Mouse (Mus musculus) heart, postnatal 0 days (tissue): Measurements from ENCODE around the gene Prss54. TPM values are rescaled to one million over a fixed set of nuclear protein-coding genes. Genes with fewer than 3 reads are reported as not detected.
A peak's percentile ranks its signal among the peaks of the same experiment; 100 is the strongest.
"Not testable (repeated sequence)": the region's sequence is repeated elsewhere in the genome, so short reads cannot be mapped to it uniquely, and the experiment has no call there.

Experiments used
- ATAC-seq: fragments of 200-750 bp; cut with Nextera tagmentation; 2 replicates; pipeline ENCODE4 v1.8.0; 2017; ENCODE audit warnings: low read depth, moderate number of reproducible peaks, moderate library complexity; ENCODE audit not compliant: insufficient read depth
- DNase-seq: peaks from one replicate; pipeline ENCODE4 v3.0.0-alpha.2; 2016; ENCODE audit warnings: low spot score
- H3K27ac ChIP-seq: fragments of 300-500 bp; sonication (generic); 2 replicates; pipeline ENCODE4 v1.5.1; 2014; ENCODE audit warnings: low read depth, mild to moderate bottlenecking
- H3K27me3 ChIP-seq: fragments of 300-500 bp; sonication (generic); 2 replicates; pipeline ENCODE4 v1.6.1; 2014; ENCODE audit warnings: low read length, mixed read lengths; ENCODE audit not compliant: control insufficient read depth, insufficient read depth
- H3K36me3 ChIP-seq: fragments of 300-500 bp; sonication (generic); replicated peaks from 2 replicates; pipeline ENCODE4 v1.6.1; 2014; ENCODE audit warnings: low read length, mixed read lengths; ENCODE audit not compliant: control insufficient read depth, insufficient read depth
- H3K4me1 ChIP-seq: fragments of 300-500 bp; sonication (generic); 2 replicates; pipeline ENCODE4 v1.6.1; 2014; ENCODE audit warnings: antibody characterized with exemption; ENCODE audit not compliant: control insufficient read depth, insufficient read depth
- H3K4me2 ChIP-seq: fragments of 300-500 bp; sonication (generic); 2 replicates; pipeline ENCODE4 v1.6.1; 2014; ENCODE audit warnings: low read depth, mild to moderate bottlenecking, low read length, moderate library complexity
- H3K4me3 ChIP-seq: fragments of 300-500 bp; sonication (generic); 2 replicates; pipeline ENCODE4 v1.5.1; 2014; ENCODE audit warnings: low read depth, low read length
- H3K9ac ChIP-seq: fragments of 300-500 bp; sonication (generic); replicated peaks from 2 replicates; pipeline ENCODE4 v1.6.1; 2014; ENCODE audit warnings: low read depth, low read length, mixed read lengths
- H3K9me3 ChIP-seq: fragments of 300-500 bp; sonication (generic); replicated peaks from 2 replicates; pipeline ENCODE4 v1.6.1; 2016; ENCODE audit warnings: low read length; ENCODE audit not compliant: control insufficient read depth
- CTCF ChIP-seq: IDR thresholded peaks from 2 replicates; pipeline ENCODE4 v1.5.1; 2016; ENCODE audit warnings: antibody characterized with exemption, control low read depth, low read depth
- EP300 ChIP-seq: IDR thresholded peaks from 2 replicates; pipeline ENCODE4 v1.6.1; 2016; ENCODE audit warnings: antibody characterized with exemption, low read depth
- WGBS: fragments of 180-500 bp; shearing (Covaris S2); extraction: QIAGEN DNeasy Blood & Tissue Kit; methylation state at CpG from one replicate; pipeline ENCODE4 v1.1.7; 2014; 5-methylcytosine and 5-hydroxymethylcytosine counted together
- polyA plus RNA-seq: library from polyadenylated mRNA; unstranded; fragments of >200 nt; fragmentation: Nextera tagmentation; extraction: Ambion mirVana; gene quantifications from 2 replicates; pipeline ENCODE4 v1.2.1, GENCODE M21; 2015
- total RNA-seq: library from RNA; depleted of rRNA; stranded (reverse); fragments of >200 nt; gene quantifications from 2 replicates; pipeline ENCODE4 v1.2.3, GENCODE M21; 2014; ENCODE audit warnings: low replicate concordance

Gene Prss54
- total and polyA plus RNA-seq, 2 experiments from 2014 or later, result not detected

GRCm38 (mm10) chr8:95609406-95609805, 33.3 kb upstream of the Prss54 start:
- H3K36me3 ChIP-seq, result no peaks in the 10 kb centered on the region
- no peaks in the 10 kb centered on the region for H3K27me3 ChIP-seq
- H3K9me3 ChIP-seq, result no peaks in the 10 kb centered on the region
- WGBS, result 79% methylated on average over 5 of the region's 5 CpGs
- H3K4me1 ChIP-seq, result no peaks in the 10 kb centered on the region
- ATAC-seq (no peak), DNase-seq (no peak)
- H3K4me3 ChIP-seq, result no peak overlapping the region
- H3K27ac ChIP-seq, result no peak overlapping the region
- no peak overlapping the region for H3K4me2 ChIP-seq
- H3K9ac ChIP-seq, result no peak overlapping the region
- no peak for TF ChIP-seq EP300
- TF ChIP-seq CTCF, result no peak

GRCm38 (mm10) chr8:95607210-95607609, 31.1 kb upstream of the Prss54 start:
- Histone ChIP-seq H3K4me2 (peak overlapping the region; percentile 21), H3K36me3 (no peaks in the 10 kb centered on the region), H3K27me3 (no peaks in the 10 kb centered on the region), H3K9me3 (no peaks in the 10 kb centered on the region), H3K4me3 (no peak overlapping the region), H3K4me1 (no peaks in the 10 kb centered on the region), H3K9ac (no peak overlapping the region), H3K27ac (peak overlapping the region; percentile 14; the same call in 1 of the 2 replicates)
- ATAC-seq (no peak; the same call in 1 of the 2 replicates), DNase-seq (peak; percentile 21)
- 23% methylated on average over 9 of the region's 9 CpGs for WGBS
- no peak for TF ChIP-seq CTCF
- no peak for TF ChIP-seq EP300

DNA sequence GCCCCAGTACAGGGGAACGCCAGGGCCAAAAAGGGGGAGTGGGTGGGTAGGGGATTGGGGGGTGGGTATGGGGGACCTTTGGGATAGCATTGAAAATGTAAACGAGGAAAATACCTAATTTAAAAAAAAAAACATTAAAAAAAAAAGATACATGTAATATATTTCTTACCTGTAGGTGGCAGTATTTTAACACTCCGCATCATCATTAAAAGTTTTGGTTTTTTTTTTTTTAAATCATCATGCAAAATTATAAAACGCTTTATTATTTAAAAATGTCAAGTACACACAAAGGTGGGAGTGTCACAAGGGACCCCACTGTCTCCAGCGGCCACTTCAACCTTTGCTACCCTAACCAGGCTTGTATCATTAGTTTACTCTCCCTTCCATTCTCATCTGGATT, 30.4 kb upstream of the Prss54 start:
- ATAC-seq, DNase-seq, H3K36me3 ChIP-seq, H3K27me3 ChIP-seq, H3K4me3 ChIP-seq, H3K9ac ChIP-seq, H3K4me1 ChIP-seq, H3K9me3 ChIP-seq: not testable (repeated sequence)
- 14% methylated on average over 4 of the region's 5 CpGs for WGBS
- TF ChIP-seq CTCF, result peak; percentile 36
- H3K27ac ChIP-seq, result peak overlapping the region; percentile 14; the same call in 1 of the 2 replicates
- H3K4me2 ChIP-seq, result peak overlapping the region; percentile 21

DNA sequence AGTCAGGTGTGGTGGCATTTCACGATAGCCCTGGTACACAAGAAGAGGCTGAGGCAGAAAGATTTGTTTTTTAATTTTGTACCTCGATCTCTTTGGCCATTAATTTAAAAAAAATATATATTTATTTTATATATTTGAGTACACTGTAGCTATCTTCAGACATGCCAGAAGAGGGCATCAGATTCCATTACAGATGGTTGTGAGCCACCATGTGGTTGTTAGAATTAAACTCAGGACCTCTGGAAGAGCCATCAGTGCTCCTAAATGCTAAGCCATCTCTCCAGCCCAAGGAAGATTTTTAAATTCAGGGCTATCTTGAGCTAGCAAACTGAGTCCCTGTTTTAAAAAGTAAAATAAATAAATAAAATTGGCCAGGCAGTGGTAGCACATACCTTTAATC, 26.0 kb upstream of the Prss54 start:
- H3K4me3 ChIP-seq, result no peak overlapping the region
- no peak overlapping the region for H3K4me2 ChIP-seq
- DNase-seq, result no peak
- WGBS, result 71% methylated on average over 2 of the region's 2 CpGs
- no peak overlapping the region for H3K27ac ChIP-seq
- ATAC-seq, result no peak
- H3K36me3 ChIP-seq, result no peaks in the 10 kb centered on the region
- no peak overlapping the region for H3K9ac ChIP-seq
- no peaks in the 10 kb centered on the region for H3K27me3 ChIP-seq
- H3K4me1 ChIP-seq, result no peaks in the 10 kb centered on the region
- TF ChIP-seq CTCF (peak; percentile 28; the same call in 1 of the 2 replicates), EP300 (no peak)
- no peaks in the 10 kb centered on the region for H3K9me3 ChIP-seq

- 74% methylated on average over 15 of the region's 15 CpGs for WGBS
Measured at GRCm38 (mm10) chr8:95601306-95601705, 25.2 kb upstream of the Prss54 start.

DNA sequence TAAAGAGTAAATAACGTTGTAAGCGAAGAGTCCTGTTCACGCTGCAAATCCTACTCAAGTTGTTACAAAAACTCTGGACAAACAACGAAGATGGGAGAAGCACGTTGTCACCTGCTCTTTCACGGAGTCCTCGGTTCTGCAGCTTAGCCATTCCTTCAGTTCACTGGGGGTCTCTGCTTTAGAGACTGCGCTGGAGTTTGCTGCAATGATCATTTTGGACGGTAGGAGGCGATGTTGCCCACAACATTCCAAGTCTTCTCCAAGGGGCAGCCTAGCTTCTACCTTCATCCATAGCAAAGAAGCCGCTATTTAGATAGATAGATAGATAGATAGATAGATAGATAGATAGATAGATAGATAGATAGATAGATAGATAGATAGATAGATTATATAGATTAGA, 23.7 kb upstream of the Prss54 start:
- H3K4me1 ChIP-seq, result no peaks in the 10 kb centered on the region
- no peaks in the 10 kb centered on the region for H3K36me3 ChIP-seq
- no peak for TF ChIP-seq EP300
- TF ChIP-seq CTCF, result peak; percentile 75
- peak overlapping the region; percentile 35 for H3K4me2 ChIP-seq
- DNase-seq, result peak; percentile 56
- H3K9ac ChIP-seq, result no peak overlapping the region
- H3K27me3 ChIP-seq, result no peaks in the 10 kb centered on the region
- H3K27ac ChIP-seq, result no peak overlapping the region
- H3K4me3 ChIP-seq, result peak overlapping the region; percentile 12; the same call in 1 of the 2 replicates
- no peaks in the 10 kb centered on the region for H3K9me3 ChIP-seq
- ATAC-seq, result no peak
- WGBS, result 8% methylated on average over 11 of the region's 11 CpGs

More at GRCm38 (mm10) chr8:95601306-95601705, 25.2 kb upstream of the Prss54 start:
- Histone ChIP-seq H3K4me2 (no peak overlapping the region), H3K27ac (no peak overlapping the region), H3K27me3 (no peaks in the 10 kb centered on the region), H3K9ac (no peak overlapping the region), H3K4me1 (no peaks in the 10 kb centered on the region), H3K4me3 (no peak overlapping the region), H3K36me3 (no peaks in the 10 kb centered on the region), H3K9me3 (no peaks in the 10 kb centered on the region)
- no peak for TF ChIP-seq CTCF
- TF ChIP-seq EP300, result no peak
- DNase-seq, result no peak
- ATAC-seq, result no peak
